Mouse (Mus musculus) myocyte (in vitro differentiated cells): Measurements from ENCODE around the gene Rhobtb3.

Experiments used
- MAX ChIP-seq: IDR thresholded peaks from one replicate; pipeline ENCODE4 v1.6.1; 2011; ENCODE audit warnings: low read depth, mild to moderate bottlenecking, control low read depth
- TCF12 ChIP-seq: IDR thresholded peaks from one replicate; pipeline ENCODE4 v1.6.1; 2011; ENCODE audit warnings: mild to moderate bottlenecking, control low read depth; ENCODE audit not compliant: poor library complexity, insufficient read depth, severe bottlenecking

DNA sequence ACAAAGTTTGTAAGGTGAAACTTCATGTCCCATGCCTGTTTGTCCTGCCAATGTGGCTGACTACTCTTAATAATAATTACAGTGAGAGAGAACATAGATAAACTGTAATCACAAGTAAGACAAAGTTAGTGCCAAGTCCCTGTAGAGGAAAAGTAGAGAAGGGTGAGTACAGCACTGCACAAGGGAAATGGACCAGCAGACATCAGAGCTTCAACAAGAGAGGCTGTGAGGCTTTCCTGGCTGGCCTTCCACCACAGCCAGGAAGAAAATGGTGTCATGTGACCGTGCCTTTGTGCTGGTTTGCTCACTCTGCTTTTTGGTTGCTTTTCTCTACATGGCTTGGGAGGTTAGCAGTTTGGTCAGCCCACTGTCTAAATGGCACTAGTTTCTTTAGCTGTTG lies 31.9 kb upstream of the Rhobtb3 start:
- no peak for TF ChIP-seq TCF12
- TF ChIP-seq MAX: no peak
